Mouse (Mus musculus) lung, adult 2 months (tissue): ENCODE results near the gene Rad51d. TPM values are rescaled to one million over a fixed set of nuclear protein-coding genes. Genes with fewer than 3 reads are reported as not detected.

ENCODE experiments used
- DNase-seq: peaks from one replicate; pipeline ENCODE4 v3.0.0; 2022
- H3K4me1 ChIP-seq: fragments of 200-500 bp; 2 replicates; pipeline ENCODE4 v1.6.1; 2011; ENCODE audit warnings: low read length; ENCODE audit not compliant: control insufficient read depth, insufficient read depth
- H3K4me3 ChIP-seq: fragments of 200-500 bp; replicated peaks from 2 replicates; pipeline ENCODE3; 2011; ENCODE audit warnings: low read depth, mild to moderate bottlenecking, control low read depth, low read length; ENCODE audit errors: extremely low read depth
- CTCF ChIP-seq: fragments of 200-500 bp; IDR thresholded peaks from 2 replicates; pipeline ENCODE4 v1.5.1; 2011; ENCODE audit warnings: mild to moderate bottlenecking, low read length, control low read depth; ENCODE audit not compliant: insufficient read depth
- POLR2A ChIP-seq: fragments of 200-500 bp; IDR thresholded peaks from 2 replicates; pipeline ENCODE4 v1.6.1; 2011; ENCODE audit warnings: low read depth, mild to moderate bottlenecking, control low read depth, low read length, borderline replicate concordance; ENCODE audit errors: extremely low read depth
- WGBS: fragments of 180-500 bp; shearing (Covaris S2); methylation state at CpG from one replicate; pipeline ENCODE4 v1.1.7; 2018; 5-methylcytosine and 5-hydroxymethylcytosine counted together
- polyA plus RNA-seq: library from polyadenylated mRNA; depleted of rRNA; stranded (reverse); fragments of >200 nt; gene quantifications from 2 replicates; pipeline ENCODE4 v1.2.3, GENCODE M21; 2012

Gene Rad51d
- polyA plus RNA-seq, 1 experiment = 11.7 TPM

DNA sequence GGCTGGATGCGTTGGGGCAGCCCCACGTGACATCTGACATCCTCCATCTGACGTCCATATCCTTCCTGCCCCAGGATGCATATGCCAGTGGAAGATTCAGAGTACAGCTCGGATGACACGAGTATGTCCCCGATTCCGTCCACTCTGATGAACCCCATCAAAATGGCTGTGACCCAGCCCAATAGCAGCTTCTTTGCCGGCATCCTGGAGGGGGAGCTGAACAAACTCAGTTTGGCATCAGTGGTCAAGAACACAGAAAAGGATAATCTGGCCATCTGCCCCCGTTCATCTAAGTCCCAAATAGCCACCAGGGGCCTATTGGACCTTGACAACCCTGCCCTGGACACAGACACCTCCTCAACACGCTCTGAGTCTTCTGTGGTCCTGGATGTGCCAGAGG is 7.1 kb upstream of the Rad51d start:
- no peak for TF ChIP-seq POLR2A
- TF ChIP-seq CTCF = no peak
- 73% methylated on average over 10 of the region's 10 CpGs for WGBS
- Histone ChIP-seq H3K4me3 (no peak overlapping the region), H3K4me1 (no peaks in the 10 kb centered on the region)
- no peak for DNase-seq

DNA sequence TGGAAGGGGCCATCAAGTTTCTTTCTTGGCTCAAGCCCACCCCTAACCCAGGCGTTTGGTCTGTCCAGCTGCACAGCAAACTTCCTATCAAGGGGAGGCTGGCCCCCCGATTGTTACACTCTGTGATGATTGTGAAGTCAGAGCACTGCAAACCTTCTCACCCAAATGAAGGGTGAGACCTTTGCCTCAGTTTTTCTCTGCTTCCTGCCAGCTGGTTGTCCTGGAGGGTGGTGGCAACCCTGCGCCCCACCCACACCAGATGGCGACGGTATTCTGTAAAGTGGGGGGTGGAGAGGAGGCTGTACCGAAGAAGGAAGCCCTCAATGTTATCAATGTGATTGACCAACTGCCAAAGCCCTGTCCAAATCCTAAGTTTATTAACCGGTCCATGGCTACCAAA is 1.5 kb upstream of the Rad51d start, which contains the start of gene Fndc8:
Fndc8 (plus strand) TSS at position 189 of the 400 bp plus-strand sequence.
- peaks cover 6% of the 10 kb centered on the region; the same call in 1 of the 2 replicates for H3K4me1 ChIP-seq
- 47% methylated on average over 7 of the region's 7 CpGs for WGBS
- no peak within 1 kb of the TSS for H3K4me3 ChIP-seq
- TF ChIP-seq CTCF = no peak
- TF ChIP-seq POLR2A = no peak
- no peak for DNase-seq

DNA sequence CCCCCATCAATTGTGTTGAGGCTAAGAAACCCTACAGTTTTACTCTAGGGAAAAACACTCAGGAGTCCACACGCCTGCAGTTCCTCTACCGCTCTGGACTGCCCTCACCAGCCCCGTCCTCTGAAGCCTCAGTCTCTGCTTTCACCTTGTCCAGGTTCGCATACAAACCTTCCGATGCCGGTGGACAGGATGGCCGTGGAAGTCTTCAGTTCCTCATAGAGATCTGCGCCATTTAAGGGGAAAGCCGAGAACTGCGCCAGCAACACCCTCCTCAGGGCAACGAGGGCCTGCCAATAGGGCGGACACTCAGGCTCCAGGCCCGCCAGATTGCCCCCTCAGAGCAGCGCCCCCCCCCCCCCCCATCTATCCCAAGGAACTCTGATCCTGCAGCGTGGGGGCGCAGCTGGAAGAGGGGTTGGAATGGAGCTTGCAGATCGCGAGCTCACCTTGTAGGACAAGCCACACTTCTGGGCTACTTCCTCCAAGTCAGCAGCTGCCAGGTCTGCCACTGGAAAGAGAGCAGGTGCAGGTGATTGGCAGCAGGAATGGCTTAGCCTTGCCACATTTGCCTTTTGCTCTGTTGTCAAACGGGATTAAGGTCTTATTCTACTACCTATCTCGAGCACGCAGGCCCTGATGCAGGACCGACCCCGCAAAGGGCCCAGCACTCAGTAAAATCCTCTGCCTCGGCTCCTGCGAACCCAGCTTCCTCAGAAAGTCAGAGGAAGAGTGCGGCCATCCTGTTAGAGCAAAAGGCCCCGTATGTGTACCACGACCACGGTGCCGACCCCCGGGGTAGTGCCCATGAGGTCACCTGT is 681 bp downstream of the Rad51d start:
- Histone ChIP-seq H3K4me1 (peaks cover 6% of the 10 kb centered on the region; the same call in 1 of the 2 replicates), H3K4me3 (peak overlapping the region; percentile 88)
- peak; percentile 26 for DNase-seq
- no peak for TF ChIP-seq CTCF
- no peak for TF ChIP-seq POLR2A
- whole genome bisulfite sequencing = 4% methylated on average over 31 of the region's 31 CpGs

DNA sequence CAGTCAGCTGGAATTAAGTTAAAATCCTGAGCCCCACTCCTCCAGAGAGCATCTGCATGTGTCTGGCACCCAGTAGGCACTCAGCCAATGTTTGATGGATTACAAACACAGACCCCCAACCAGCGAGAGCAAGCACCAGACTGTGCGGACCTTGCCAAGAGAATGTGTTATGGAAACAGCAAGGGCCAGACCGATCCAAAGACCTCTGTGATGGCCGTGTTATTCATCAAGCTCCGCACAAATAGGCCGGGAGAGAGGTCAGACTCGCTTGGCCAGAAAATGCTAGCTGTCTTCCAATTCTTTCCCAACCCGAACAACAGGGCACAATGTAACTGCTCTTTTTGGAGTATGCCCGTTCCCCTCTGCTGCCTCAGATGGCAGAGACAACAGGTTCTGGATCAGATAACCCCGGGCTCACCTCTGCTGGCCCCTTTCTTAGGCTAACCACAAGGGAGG is 1.9 kb downstream of the Rad51d start:
- Histone ChIP-seq H3K4me1 (peaks cover 6% of the 10 kb centered on the region; the same call in 1 of the 2 replicates), H3K4me3 (no peak overlapping the region)
- 44% methylated on average over 10 of the region's 10 CpGs for WGBS
- TF ChIP-seq CTCF = no peak
- no peak for TF ChIP-seq POLR2A
- DNase-seq = no peak

DNA sequence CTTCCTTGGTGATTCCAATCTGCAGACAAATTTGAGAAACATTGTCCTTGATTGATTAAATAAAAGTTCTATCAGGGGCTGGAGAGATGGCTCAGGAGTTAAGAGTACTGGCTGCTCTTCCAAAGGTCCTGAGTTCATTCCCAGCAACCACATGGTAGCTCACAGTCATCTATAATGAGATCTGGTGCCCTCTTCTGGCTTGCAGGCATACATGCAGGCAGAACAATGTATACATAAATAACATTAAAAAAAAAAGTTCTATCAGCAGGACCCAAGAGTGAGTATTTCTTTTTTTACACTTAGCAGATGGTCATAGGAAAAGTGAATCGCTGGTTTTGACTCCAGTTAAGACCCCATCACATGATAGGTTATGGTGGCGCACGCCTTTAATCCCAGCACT is 3.9 kb downstream of the Rad51d start:
- TF ChIP-seq CTCF (no peak), POLR2A (no peak)
- DNase-seq = no peak
- 88% methylated on average over 3 of the region's 3 CpGs for WGBS
- Histone ChIP-seq H3K4me1 (peaks cover 6% of the 10 kb centered on the region; the same call in 1 of the 2 replicates), H3K4me3 (no peak overlapping the region)

DNA sequence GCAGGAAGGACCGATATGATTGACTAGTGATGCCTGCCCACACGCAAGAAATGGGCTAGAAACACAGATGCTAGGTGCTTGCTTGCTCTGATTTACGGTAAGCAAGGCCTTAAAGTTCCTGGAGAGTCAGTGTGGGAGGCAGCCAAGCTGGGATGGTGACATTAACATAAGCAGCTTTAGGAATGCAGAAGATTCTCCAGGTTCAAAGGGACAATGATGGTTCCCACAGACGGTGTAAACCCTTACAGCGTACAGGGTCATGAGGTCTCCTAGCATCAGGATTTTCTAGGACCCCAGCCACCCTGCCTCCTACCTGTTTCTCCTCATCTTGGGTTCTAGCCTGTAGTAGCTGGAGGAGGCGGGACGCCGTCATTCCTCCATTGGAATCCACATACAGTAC is 7.2 kb downstream of the Rad51d start:
- no peak for TF ChIP-seq POLR2A
- TF ChIP-seq CTCF = no peak
- peaks cover under 1% of the 10 kb centered on the region; the same call in 1 of the 2 replicates for H3K4me1 ChIP-seq
- WGBS = 81% methylated on average over 8 of the region's 8 CpGs
- H3K4me3 ChIP-seq = no peak overlapping the region
- no peak for DNase-seq

DNA sequence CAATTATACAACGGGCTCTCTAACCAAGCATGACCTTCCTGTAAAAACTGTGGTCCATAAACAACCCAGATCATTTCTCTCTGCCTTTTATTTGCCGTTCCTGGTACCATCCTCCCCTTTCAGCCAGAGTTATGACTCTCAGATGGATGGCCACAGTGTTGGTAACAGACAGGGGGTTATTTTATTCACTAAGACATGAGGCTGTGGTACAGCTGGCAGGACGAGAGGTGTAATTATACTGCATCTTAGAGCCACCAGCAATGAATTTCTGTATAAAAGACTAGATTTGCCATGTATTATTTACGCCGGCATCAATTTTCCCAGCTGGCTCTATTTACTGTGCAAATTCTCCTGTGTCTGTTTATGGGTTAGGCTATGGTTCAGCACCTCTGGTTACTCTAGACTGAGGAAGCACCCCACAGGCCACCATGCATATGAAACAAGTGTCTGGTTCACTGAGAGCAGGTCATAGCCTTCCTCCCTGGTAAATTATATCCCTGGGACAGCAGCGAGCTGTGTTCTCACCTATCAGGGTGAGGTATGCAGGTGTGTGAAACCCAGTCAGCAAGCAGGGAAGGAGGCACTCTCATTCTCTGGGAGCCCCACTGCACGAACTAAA is 12.6 kb downstream of the Rad51d start:
- Histone ChIP-seq H3K4me3 (no peak overlapping the region), H3K4me1 (no peaks in the 10 kb centered on the region)
- DNase-seq = no peak
- 89% methylated on average over 7 of the region's 7 CpGs for WGBS
- TF ChIP-seq POLR2A = no peak

DNA sequence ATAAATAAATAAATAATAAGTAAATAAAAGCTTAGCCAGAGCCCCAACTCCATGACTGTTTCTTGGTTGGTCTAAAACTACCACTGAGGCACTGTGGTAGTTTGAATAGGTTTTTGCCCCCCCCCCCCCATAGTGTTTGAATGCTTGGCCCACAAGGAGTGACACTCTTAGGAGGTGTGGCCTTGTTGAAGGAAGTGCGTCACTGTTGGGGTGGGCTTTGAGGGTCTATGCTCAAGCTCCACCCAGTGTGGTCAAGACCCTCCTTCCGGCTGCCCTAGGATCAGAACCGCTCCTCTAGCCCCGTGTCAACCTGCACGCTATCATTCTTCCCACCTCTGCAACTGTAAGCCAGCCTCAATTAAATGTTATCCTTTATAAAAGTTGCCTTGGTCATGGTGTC is 14.8 kb downstream of the Rad51d start:
- DNase-seq = no peak
- H3K4me3 ChIP-seq = no peak overlapping the region
- no peaks in the 10 kb centered on the region for H3K4me1 ChIP-seq
- TF ChIP-seq POLR2A (no peak), CTCF (no peak)
- 94% methylated on average over 5 of the region's 5 CpGs for whole genome bisulfite sequencing

DNA sequence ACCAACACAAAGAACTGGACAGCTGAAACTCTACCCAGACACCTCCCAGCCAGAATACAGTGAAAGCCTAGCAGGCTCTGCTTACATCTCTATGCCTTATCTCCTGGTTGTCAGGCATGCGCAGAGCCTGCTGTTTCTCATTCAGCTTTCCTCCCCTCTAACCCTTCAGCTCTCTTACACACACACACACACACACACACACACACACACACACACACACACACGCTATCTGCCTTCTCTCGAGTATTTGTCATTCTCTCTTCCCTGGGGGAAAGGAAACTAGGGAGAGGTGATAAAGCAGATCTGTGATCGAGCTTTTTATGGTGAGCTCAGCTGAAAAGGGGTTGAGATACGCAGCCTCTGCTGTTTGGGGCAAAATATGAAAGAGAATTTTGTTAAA is 15.5 kb downstream of the Rad51d start:
- TF ChIP-seq CTCF (no peak), POLR2A (no peak)
- Histone ChIP-seq H3K4me3 (no peak overlapping the region), H3K4me1 (peaks cover under 1% of the 10 kb centered on the region; the same call in 1 of the 2 replicates)
- DNase-seq = no peak
- WGBS = 56% methylated on average over 5 of the region's 5 CpGs
